Mouse (Mus musculus): ENCODE data around the gene Cort. TPM values are rescaled to one million over a fixed set of nuclear protein-coding genes. Genes with fewer than 3 reads are reported as not detected.

Cort gene
- total RNA-seq, 2 experiments from 2014 or later: 9.8 to 13.8 TPM

DNA sequence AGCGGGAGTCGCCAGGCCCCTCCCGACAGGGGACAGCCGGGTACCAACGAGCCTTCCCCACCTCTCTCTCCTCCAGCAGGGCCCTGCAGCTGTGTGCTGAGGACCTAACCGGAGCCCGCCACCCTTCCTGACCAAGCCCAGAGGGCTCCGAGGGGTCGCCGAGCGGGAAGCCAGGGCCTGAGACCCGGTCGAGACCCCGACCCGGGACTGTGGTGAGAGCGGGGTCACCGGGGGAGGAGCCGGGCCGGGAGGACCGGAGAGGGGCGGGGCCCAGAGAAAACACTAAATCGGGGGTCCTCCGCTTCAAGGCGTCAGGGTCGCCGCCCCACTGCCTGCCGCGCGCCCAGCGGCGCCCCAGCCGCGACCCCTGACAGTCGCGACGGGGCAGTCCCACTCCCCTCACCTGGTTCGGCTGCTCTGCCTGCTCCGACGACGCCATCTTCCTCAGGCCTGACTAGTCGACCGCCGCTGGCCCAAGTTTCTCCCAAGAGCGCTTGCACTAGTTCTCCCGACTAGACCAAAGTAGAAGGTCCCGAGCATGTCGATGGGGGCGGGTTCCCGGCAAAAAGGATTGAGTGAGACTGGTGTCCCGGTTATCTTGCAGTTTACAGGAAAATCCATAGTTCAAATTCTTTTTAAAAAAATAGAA is 27.1 kb downstream of the Cort start, which contains the start of gene Pex14:
Pex14 (minus strand) TSS at position 508 of the 649 bp plus-strand sequence.
- DNase-seq (ENCODE audit: low spot score in 2 of 2): peak; percentile 85 to 94

GRCm38 (mm10) chr4:149098571-149098970 is 28.0 kb downstream of the Cort start:
- DNase-seq (ENCODE audit: low spot score in 2 of 2): no peak

DNA sequence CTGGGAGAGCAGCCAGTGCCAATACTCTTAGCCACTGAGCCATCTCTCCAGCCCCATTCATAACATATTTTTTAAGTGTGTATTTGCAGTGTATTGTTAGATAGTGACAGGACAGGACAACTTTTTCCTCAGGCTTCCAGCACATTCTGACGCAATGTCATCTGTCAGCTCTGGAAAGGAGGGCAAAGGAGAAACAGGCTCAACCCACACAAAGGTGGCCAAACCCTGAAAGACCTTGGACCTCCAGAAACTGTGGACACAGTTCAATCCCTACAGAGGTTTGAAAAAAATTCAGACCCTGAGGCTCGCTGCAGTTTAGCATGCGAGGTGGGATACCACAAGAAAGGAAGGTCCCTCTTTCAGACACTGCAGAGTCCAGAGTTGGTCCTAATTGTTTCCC is 28.6 kb downstream of the Cort start:
- no peak for DNase-seq (ENCODE audit: low spot score in 2 of 2)

DNA sequence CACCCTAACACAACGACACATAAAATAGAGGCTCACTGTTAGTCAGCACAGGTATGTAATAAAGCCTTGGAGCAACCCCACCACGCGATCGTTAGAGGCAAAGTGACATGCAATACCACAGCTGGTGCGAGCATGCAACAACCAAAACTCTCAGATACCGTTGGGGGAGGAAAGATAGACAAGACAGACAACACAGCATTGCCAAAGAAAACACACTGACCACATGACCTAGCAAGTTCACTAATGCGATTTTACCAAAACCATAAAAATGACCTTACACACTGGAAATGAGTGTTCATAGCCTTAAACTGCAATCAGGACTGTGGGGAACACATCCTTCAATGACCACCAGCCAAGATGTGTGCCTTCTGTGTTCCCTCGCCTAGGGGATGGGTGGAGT is 35.2 kb downstream of the Cort start:
- no peak for DNase-seq (ENCODE audit: low spot score in 2 of 2)

DNA sequence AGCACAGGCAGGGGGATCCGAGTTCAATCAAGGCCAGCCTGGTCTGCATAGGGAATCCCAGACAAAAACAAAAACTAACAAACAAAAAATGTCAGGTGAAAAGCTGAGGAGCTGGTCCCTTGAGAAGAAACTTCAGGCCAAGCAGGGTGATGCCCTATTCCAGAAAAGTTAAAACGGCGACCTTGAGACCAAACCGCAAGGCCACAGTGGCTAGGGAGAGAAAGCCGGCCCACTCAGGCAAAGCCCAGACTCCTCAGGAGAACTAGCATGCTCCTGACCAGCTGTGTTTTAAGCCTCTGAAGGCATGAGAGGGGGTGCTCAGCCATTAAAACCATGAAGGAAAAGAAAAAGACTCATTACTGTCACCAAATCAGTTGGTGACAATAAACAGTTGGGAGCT is 41.2 kb downstream of the Cort start:
- no peak for DNase-seq (ENCODE audit: low spot score in 2 of 2)

DNA sequence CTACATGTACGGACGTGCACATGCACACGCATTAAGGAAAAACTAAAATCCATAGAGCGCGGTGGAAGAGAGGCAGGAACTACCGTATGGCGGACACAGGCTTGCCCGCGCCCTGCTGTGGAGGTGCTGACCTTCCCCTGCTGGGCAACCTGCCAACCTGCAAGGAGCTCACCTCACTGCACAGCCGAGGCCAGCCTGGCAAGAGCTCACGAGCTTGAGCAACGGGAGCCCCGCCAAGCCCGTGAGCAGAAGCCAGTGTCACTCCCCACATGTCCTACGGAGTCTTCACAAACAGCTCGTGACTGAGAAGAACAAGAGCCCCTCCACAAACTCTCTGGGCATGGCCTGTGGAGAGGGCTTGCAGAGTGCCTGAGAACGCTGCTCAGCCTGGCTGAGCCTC is 45.0 kb downstream of the Cort start:
- no peak for DNase-seq (ENCODE audit: low spot score in 2 of 2)

DNA sequence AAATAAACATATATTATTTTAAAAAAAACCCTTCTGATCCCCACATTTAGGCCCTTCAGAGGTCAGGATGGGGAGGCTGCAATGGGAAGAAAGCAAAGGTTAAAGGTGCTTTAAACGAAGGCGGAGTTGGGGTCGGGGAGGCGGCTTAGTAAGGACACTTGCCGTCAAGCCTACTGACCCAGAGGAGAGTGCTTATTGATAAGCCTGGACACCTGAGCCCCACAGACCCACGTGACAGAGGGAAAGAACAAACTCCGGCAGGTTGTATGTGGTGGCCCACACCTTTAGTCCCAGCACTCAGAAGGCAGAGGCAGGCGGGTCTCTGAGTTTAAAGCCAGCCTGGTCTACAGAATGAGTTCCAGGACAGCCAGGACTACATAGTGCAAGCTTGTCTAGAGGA is 46.5 kb downstream of the Cort start:
- no peak for DNase-seq (ENCODE audit: low spot score in 2 of 2)

GRCm38 (mm10) chr4:149079629-149080028 is 46.9 kb downstream of the Cort start:
- DNase-seq (ENCODE audit: low spot score in 2 of 2): no peak

DNA sequence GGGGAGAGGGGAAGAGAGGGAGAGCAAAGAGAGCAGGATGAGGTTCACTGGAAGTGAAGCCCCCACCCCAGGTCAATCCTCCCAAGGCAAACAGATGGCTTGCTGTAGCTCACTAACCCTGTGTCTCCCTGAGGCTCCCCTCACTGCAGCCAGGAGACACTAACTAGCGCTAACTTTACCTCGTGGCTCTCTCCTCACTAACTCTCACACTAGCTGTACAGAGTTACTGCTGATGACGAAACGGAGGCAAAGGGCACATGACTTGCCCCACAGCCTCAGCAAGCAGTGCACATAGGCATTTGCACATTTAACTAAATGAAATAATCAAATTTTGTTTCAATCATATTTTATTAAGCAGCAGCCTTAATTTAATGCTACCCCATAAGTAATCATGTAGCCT is 48.3 kb downstream of the Cort start:
- no peak for DNase-seq (ENCODE audit: low spot score in 2 of 2)

DNA sequence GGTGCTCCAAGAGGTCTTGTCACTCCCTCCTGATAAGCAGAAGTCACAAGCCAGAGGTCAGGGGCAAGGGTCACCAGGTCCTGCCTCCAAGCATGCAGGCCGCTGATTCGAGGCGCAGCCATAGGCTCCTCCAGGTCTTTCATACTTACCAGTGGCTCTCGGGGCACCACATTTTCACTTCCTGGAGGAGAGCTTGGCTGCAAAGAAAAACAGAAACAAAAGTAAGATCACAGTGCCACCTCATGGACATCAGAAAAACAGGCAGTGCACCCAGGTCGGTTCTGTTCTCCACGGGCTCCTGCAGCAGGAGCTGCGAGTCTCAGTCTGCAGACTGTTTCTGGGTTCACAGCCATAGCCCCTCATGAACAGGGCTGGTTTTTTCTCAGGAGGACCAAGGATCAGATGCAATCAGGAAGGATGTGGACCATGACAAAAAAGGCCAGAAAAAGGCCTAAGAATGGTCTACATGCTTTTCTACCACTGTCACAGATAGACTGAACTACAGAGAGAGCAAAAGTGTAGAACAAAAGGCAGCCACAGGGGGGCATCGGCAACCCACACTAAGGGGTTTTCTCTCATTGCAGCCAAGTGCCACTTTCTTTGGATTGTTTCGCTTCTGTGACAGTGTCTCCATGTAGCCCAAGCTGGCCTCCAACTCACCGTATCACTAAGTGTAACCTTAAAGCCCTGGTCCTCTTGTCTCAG is 50.5 kb downstream of the Cort start:
- DNase-seq (ENCODE audit: low spot score in 2 of 2): peak; percentile 69 to 86

GRCm38 (mm10) chr4:149075073-149075472 is 51.5 kb downstream of the Cort start:
- DNase-seq (ENCODE audit: low spot score in 2 of 2): no peak

Other genes starting within 250 kb of the Cort start
- 10 to 100 TPM; 46.7 to 47.1 TPM for gene Pex14, start 26.9 kb downstream of the Cort start, total RNA-seq (2021)
- gene Dffa, start 22.6 kb downstream of the Cort start, total RNA-seq (2021): 10 to 100 TPM; 48.8 to 50.7 TPM
- 10 to 100 TPM; 21.1 to 23.8 TPM for gene Cenps, start 10.9 kb upstream of the Cort start, total RNA-seq (2021)
- 10 to 100 TPM; 29.5 to 34.4 TPM for gene Pgd, start 40.0 kb upstream of the Cort start, total RNA-seq (2021)
- gene Kif1b, start 180.9 kb upstream of the Cort start, total RNA-seq (2021): 100 to 1,000 TPM; 383 to 410 TPM